Mouse (Mus musculus) neural tube, embryonic 15.5 days (tissue): Measurements from ENCODE around the gene Ankrd44. TPM values are rescaled to one million over a fixed set of nuclear protein-coding genes. Genes with fewer than 3 reads are reported as not detected.
"Not testable (repeated sequence)": the region's sequence is repeated elsewhere in the genome, so short reads cannot be mapped to it uniquely, and the experiment has no call there.

Experiments used
- ATAC-seq: fragments of 200-750 bp; cut with Nextera tagmentation; 2 replicates; pipeline ENCODE4 v1.8.0; 2017; ENCODE audit warnings: mild to moderate bottlenecking, moderate TSS enrichment, moderate library complexity; ENCODE audit not compliant: low FRiP score
- H3K27ac ChIP-seq: fragments of 300-500 bp; sonication (generic); replicated peaks from 2 replicates; pipeline ENCODE4 v1.5.1; 2015; ENCODE audit warnings: mild to moderate bottlenecking, inconsistent platforms
- H3K27me3 ChIP-seq: fragments of 300-500 bp; sonication (generic); replicated peaks from 2 replicates; pipeline ENCODE4 v1.6.1; 2015; ENCODE audit warnings: inconsistent platforms
- H3K36me3 ChIP-seq: fragments of 300-500 bp; sonication (generic); 2 replicates; pipeline ENCODE4 v1.6.1; 2015; ENCODE audit warnings: inconsistent platforms
- H3K4me1 ChIP-seq: fragments of 300-500 bp; sonication (generic); 2 replicates; pipeline ENCODE4 v1.6.1; 2015; ENCODE audit warnings: inconsistent platforms
- H3K4me2 ChIP-seq: fragments of 300-500 bp; sonication (generic); 2 replicates; pipeline ENCODE4 v1.6.1; 2015; ENCODE audit warnings: inconsistent platforms, mild to moderate bottlenecking, moderate library complexity
- H3K4me3 ChIP-seq: fragments of 300-500 bp; sonication (generic); replicated peaks from 2 replicates; pipeline ENCODE4 v1.5.1; 2015; ENCODE audit warnings: mild to moderate bottlenecking, inconsistent platforms
- H3K9ac ChIP-seq: fragments of 300-500 bp; sonication (generic); replicated peaks from 2 replicates; pipeline ENCODE4 v1.6.1; 2015; ENCODE audit warnings: mild to moderate bottlenecking, inconsistent platforms
- H3K9me3 ChIP-seq: fragments of 300-500 bp; sonication (generic); replicated peaks from 2 replicates; pipeline ENCODE4 v1.6.1; 2016; ENCODE audit warnings: inconsistent platforms
- WGBS: fragments of 180-500 bp; shearing (Covaris S2); methylation state at CpG from one replicate; pipeline ENCODE4 v1.1.7; 2015; ENCODE audit warnings: mixed read lengths; 5-methylcytosine and 5-hydroxymethylcytosine counted together
- polyA plus RNA-seq: library from polyadenylated mRNA; unstranded; fragments of >200 nt; fragmentation: Nextera tagmentation; extraction: Ambion mirVana; gene quantifications from 2 replicates; pipeline ENCODE4 v1.2.1, GENCODE M21; 2015

The Ankrd44 gene
- 21.4 and 23.1 TPM in 2 replicates for polyA plus RNA-seq

- Histone ChIP-seq H3K4me1 (peaks cover 27% of the 10 kb centered on the region), H3K36me3 (no peaks in the 10 kb centered on the region), H3K27me3 (no peaks in the 10 kb centered on the region), H3K4me2 (peak within 1 kb of the TSS; percentile 79), H3K4me3 (peak within 1 kb of the TSS; percentile 82), H3K27ac (peak within 1 kb of the TSS; percentile 97), H3K9me3 (no peaks in the 10 kb centered on the region), H3K9ac (peak within 1 kb of the TSS; percentile 88)
- ATAC-seq, result peak; percentile 95
- WGBS, result under 1% methylated on average over 85 of the region's 94 CpGs
Measured at GRCm38 (mm10) chr1:54925971-54926771, at the start of gene Ankrd44. Gene Ankrd44, minus strand, starts transcription at chr1:54926387.

GRCm38 (mm10) chr1:54971687-54972404, 45.7 kb upstream of the Ankrd44 start:
- Histone ChIP-seq H3K9ac (no peak overlapping the region), H3K27ac (no peak overlapping the region), H3K36me3 (no peaks in the 10 kb centered on the region), H3K4me1 (no peaks in the 10 kb centered on the region), H3K4me2 (no peak overlapping the region), H3K27me3 (no peaks in the 10 kb centered on the region), H3K9me3 (no peaks in the 10 kb centered on the region), H3K4me3 (no peak overlapping the region)
- no peak for ATAC-seq
- WGBS, result 93% methylated on average over 5 of the region's 5 CpGs

- no peak overlapping the region for H3K27ac ChIP-seq
- no peaks in the 10 kb centered on the region for H3K36me3 ChIP-seq
- no peak for ATAC-seq
- H3K4me3 ChIP-seq, result no peak overlapping the region
- H3K9ac ChIP-seq, result no peak overlapping the region
- WGBS, result 97% methylated on average over 3 of the region's 3 CpGs
- no peaks in the 10 kb centered on the region for H3K9me3 ChIP-seq
- H3K27me3 ChIP-seq, result no peaks in the 10 kb centered on the region
- no peak overlapping the region for H3K4me2 ChIP-seq
- no peaks in the 10 kb centered on the region for H3K4me1 ChIP-seq
Measured at GRCm38 (mm10) chr1:54966858-54967257, 40.7 kb upstream of the Ankrd44 start.

- Histone ChIP-seq H3K9ac (no peak overlapping the region), H3K27ac (no peak overlapping the region), H3K27me3 (no peaks in the 10 kb centered on the region), H3K9me3 (no peaks in the 10 kb centered on the region), H3K36me3 (no peaks in the 10 kb centered on the region), H3K4me3 (no peak overlapping the region), H3K4me2 (no peak overlapping the region), H3K4me1 (no peaks in the 10 kb centered on the region)
- no peak for ATAC-seq
- WGBS, result 69% methylated on average over 11 of the region's 11 CpGs
Measured at GRCm38 (mm10) chr1:54965159-54965995, 39.2 kb upstream of the Ankrd44 start.

GRCm38 (mm10) chr1:54961724-54962123, 35.5 kb upstream of the Ankrd44 start:
- H3K4me3 ChIP-seq, result no peak overlapping the region
- H3K4me1 ChIP-seq, result no peaks in the 10 kb centered on the region
- WGBS, result 90% methylated on average over 9 of the region's 9 CpGs
- no peak overlapping the region for H3K9ac ChIP-seq
- ATAC-seq, result no peak
- no peaks in the 10 kb centered on the region for H3K9me3 ChIP-seq
- H3K27me3 ChIP-seq, result no peaks in the 10 kb centered on the region
- H3K4me2 ChIP-seq, result no peak overlapping the region
- H3K27ac ChIP-seq, result no peak overlapping the region
- no peaks in the 10 kb centered on the region for H3K36me3 ChIP-seq

- H3K9me3 ChIP-seq, result no peaks in the 10 kb centered on the region
- 76% methylated on average over 9 of the region's 9 CpGs for WGBS
- no peaks in the 10 kb centered on the region for H3K4me1 ChIP-seq
Measured at GRCm38 (mm10) chr1:54960613-54961165, 34.5 kb upstream of the Ankrd44 start.

GRCm38 (mm10) chr1:54958525-54958924, 32.3 kb upstream of the Ankrd44 start:
- H3K27ac ChIP-seq, result no peak overlapping the region
- H3K4me3 ChIP-seq, result no peak overlapping the region
- H3K9me3 ChIP-seq, result no peaks in the 10 kb centered on the region
- no peaks in the 10 kb centered on the region for H3K4me1 ChIP-seq
- no peaks in the 10 kb centered on the region for H3K36me3 ChIP-seq
- no peak overlapping the region for H3K9ac ChIP-seq
- no peak overlapping the region for H3K4me2 ChIP-seq
- WGBS, result 76% methylated on average over 3 of the region's 3 CpGs
- no peaks in the 10 kb centered on the region for H3K27me3 ChIP-seq
- no peak for ATAC-seq

More at GRCm38 (mm10) chr1:54960613-54961165, 34.5 kb upstream of the Ankrd44 start:
- Histone ChIP-seq H3K4me3 (no peak overlapping the region), H3K27me3 (no peaks in the 10 kb centered on the region), H3K4me2 (no peak overlapping the region), H3K27ac (no peak overlapping the region), H3K9ac (no peak overlapping the region), H3K36me3 (no peaks in the 10 kb centered on the region)
- ATAC-seq, result no peak

- not testable (repeated sequence) for ATAC-seq, H3K9ac ChIP-seq, H3K36me3 ChIP-seq, H3K4me3 ChIP-seq, H3K4me2 ChIP-seq, H3K27me3 ChIP-seq, H3K27ac ChIP-seq, H3K4me1 ChIP-seq, H3K9me3 ChIP-seq
- 95% methylated on average over 14 of the region's 14 CpGs for WGBS
Measured at GRCm38 (mm10) chr1:54956995-54957394, 30.8 kb upstream of the Ankrd44 start.

GRCm38 (mm10) chr1:54954856-54955255, 28.7 kb upstream of the Ankrd44 start:
- 90% methylated on average over 4 of the region's 4 CpGs for WGBS
- Histone ChIP-seq H3K27ac (no peak overlapping the region), H3K9me3 (no peaks in the 10 kb centered on the region), H3K9ac (no peak overlapping the region), H3K27me3 (no peaks in the 10 kb centered on the region), H3K4me2 (no peak overlapping the region), H3K36me3 (no peaks in the 10 kb centered on the region), H3K4me3 (no peak overlapping the region), H3K4me1 (peaks cover 10% of the 10 kb centered on the region)
- no peak for ATAC-seq

- Histone ChIP-seq H3K27ac (no peak overlapping the region), H3K9me3 (no peaks in the 10 kb centered on the region), H3K4me1 (no peaks in the 10 kb centered on the region), H3K27me3 (no peaks in the 10 kb centered on the region), H3K4me3 (no peak overlapping the region), H3K4me2 (no peak overlapping the region), H3K36me3 (no peaks in the 10 kb centered on the region), H3K9ac (no peak overlapping the region)
- 78% methylated on average over 3 of the region's 3 CpGs for WGBS
- ATAC-seq, result no peak
Measured at GRCm38 (mm10) chr1:54944648-54945047, 18.5 kb upstream of the Ankrd44 start.

GRCm38 (mm10) chr1:54935466-54935865, 9.3 kb upstream of the Ankrd44 start:
- no peaks in the 10 kb centered on the region for H3K36me3 ChIP-seq
- H3K27ac ChIP-seq, result no peak overlapping the region
- no peaks in the 10 kb centered on the region for H3K4me1 ChIP-seq
- H3K4me3 ChIP-seq, result no peak overlapping the region
- WGBS, result 82% methylated on average over 3 of the region's 3 CpGs
- no peak overlapping the region for H3K4me2 ChIP-seq
- ATAC-seq, result no peak
- no peaks in the 10 kb centered on the region for H3K27me3 ChIP-seq
- H3K9me3 ChIP-seq, result no peaks in the 10 kb centered on the region
- H3K9ac ChIP-seq, result no peak overlapping the region
